Mouse (Mus musculus): ENCODE results near the gene F11.

DNA sequence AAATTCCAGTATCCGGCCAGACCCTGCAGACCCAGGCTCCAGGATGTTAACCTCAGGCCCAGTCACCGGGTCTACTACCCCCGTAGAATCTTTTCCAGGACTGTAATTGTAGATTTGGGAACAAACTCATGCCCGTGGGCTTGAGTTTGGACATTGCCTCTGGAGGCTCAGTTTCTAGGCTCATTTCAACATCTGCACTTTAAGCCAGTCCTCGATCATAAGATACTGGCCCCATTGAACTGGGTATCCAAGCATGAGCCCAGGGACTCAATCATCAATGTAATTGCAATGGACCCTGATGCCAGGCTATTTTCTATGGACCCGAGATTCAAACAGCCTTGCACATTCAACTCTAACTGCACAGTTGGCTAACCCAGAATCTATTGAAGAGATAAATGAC is 33.4 kb upstream of the F11 start:
- TF ChIP-seq CTCF (IDR thresholded peaks at IDR 0.05; ENCODE audit: low read depth, low read length) = no peak
- no peak for TF ChIP-seq POLR2A (IDR thresholded peaks at IDR 0.05; ENCODE audit: borderline replicate concordance, low read depth, low read length)
